Mouse (Mus musculus) liver, embryonic 12.5 days (tissue): ENCODE measurements around the gene Nfyc. TPM values are rescaled to one million over a fixed set of nuclear protein-coding genes. Genes with fewer than 3 reads are reported as not detected.

Experiments used
- ATAC-seq: fragments of 200-750 bp; cut with Nextera tagmentation; 2 replicates; pipeline ENCODE4 v1.8.0; 2017; ENCODE audit warnings: moderate number of reproducible peaks, mild to moderate bottlenecking, moderate library complexity
- H3K27ac ChIP-seq: fragments of 300-500 bp; sonication (generic); 2 replicates; pipeline ENCODE4 v1.5.1; 2016; ENCODE audit warnings: mild to moderate bottlenecking
- H3K27me3 ChIP-seq: fragments of 300-500 bp; sonication (generic); replicated peaks from 2 replicates; pipeline ENCODE4 v1.6.1; 2016; ENCODE audit warnings: mild to moderate bottlenecking, moderate library complexity
- H3K36me3 ChIP-seq: fragments of 300-500 bp; sonication (generic); 2 replicates; pipeline ENCODE4 v1.6.1; 2016; ENCODE audit warnings: mild to moderate bottlenecking, moderate library complexity
- H3K4me1 ChIP-seq: fragments of 300-500 bp; sonication (generic); 2 replicates; pipeline ENCODE4 v1.6.1; 2016
- H3K4me2 ChIP-seq: fragments of 300-500 bp; sonication (generic); 2 replicates; pipeline ENCODE4 v1.6.1; 2016; ENCODE audit warnings: mild to moderate bottlenecking, moderate library complexity
- H3K4me3 ChIP-seq: fragments of 300-500 bp; sonication (generic); 2 replicates; pipeline ENCODE4 v1.5.1; 2016; ENCODE audit warnings: mild to moderate bottlenecking, moderate library complexity
- H3K9ac ChIP-seq: fragments of 300-500 bp; sonication (generic); 2 replicates; pipeline ENCODE4 v1.6.1; 2016; ENCODE audit warnings: mild to moderate bottlenecking, moderate library complexity
- H3K9me3 ChIP-seq: fragments of 300-500 bp; sonication (generic); replicated peaks from 2 replicates; pipeline ENCODE4 v1.6.1; 2016; ENCODE audit warnings: mild to moderate bottlenecking, moderate library complexity
- WGBS: fragments of 180-500 bp; shearing (Covaris S2); methylation state at CpG from one replicate; pipeline ENCODE4 v1.1.7; 2016; ENCODE audit not compliant: insufficient replicate concordance; 5-methylcytosine and 5-hydroxymethylcytosine counted together
- polyA plus RNA-seq: library from polyadenylated mRNA; unstranded; fragments of >200 nt; fragmentation: Nextera tagmentation; extraction: Ambion mirVana; gene quantifications from 2 replicates; pipeline ENCODE4 v1.2.1, GENCODE M21; 2016

The Nfyc gene
- polyA plus RNA-seq, 1 experiment from 2014 or later: 64.2 TPM

DNA sequence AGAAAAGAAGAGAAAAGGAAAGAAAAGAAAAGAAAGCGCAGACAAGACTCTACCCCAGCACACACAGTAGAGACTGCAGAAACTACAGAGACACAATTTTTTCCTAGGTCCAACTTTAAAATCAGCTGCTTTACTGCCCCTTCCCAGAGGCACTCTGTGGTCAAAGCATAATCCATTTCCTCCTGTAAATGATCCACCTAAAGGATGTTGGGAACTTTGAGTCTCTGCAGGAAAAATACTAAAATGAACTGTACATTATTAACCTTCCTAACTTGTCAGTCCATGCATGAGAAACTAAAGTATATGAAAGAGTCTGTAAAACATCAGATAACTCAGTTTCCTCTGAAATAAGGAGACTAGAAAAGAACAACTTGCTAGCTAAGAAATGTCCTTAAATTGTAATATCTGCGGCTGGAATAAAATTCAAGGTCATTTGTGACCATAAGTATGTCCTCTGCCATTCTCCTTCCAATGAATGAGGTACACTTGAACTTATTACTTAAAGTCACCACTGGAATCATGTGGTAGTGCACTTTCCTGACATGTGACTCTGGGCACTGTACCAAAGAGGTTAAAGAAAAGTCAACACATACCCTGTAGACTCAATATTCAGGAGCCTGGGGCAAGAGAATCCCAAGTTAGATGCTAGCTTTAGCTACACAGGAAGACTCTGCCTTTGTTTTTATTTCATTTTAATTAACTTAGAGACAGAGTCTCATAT is 9.0 kb downstream of the Nfyc start:
- H3K4me2 ChIP-seq: peak overlapping the region; percentile 81; the same call in 1 of the 2 replicates
- H3K36me3 ChIP-seq: no peaks in the 10 kb centered on the region
- no peak for ATAC-seq
- no peaks in the 10 kb centered on the region for H3K27me3 ChIP-seq
- peaks cover 64% of the 10 kb centered on the region for H3K4me1 ChIP-seq
- H3K9me3 ChIP-seq: no peaks in the 10 kb centered on the region
- H3K9ac ChIP-seq: peak overlapping the region; percentile 31; the same call in 1 of the 2 replicates
- no peak overlapping the region for H3K4me3 ChIP-seq
- H3K27ac ChIP-seq: no peak overlapping the region
- 92% methylated on average over 2 of the region's 2 CpGs for WGBS

DNA sequence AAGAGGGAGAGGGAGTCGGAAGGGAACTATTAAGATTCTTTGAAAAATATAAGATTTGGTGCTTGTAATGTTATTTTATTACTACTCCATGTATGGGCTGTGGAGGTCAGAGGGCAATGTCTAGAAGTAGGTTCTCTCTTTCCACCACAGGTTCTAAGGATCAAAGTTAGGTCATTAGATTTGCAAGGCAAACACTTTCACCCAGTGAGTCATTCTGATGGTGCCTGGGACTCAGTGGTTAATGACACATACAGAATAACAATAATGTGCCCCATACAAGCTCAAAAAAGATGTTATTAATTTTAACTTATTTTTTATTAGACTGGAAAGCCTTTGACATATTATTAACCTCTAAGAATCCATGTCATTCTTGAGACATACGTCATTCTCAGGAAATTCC is 11.5 kb downstream of the Nfyc start:
- H3K4me3 ChIP-seq: no peak overlapping the region
- no peaks in the 10 kb centered on the region for H3K36me3 ChIP-seq
- no peak overlapping the region for H3K9ac ChIP-seq
- 89% methylated on average over 2 of the region's 2 CpGs for WGBS
- no peak for ATAC-seq
- H3K4me1 ChIP-seq: peaks cover 71% of the 10 kb centered on the region
- H3K4me2 ChIP-seq: no peak overlapping the region
- no peaks in the 10 kb centered on the region for H3K9me3 ChIP-seq
- H3K27ac ChIP-seq: no peak overlapping the region
- no peaks in the 10 kb centered on the region for H3K27me3 ChIP-seq

GRCm38 (mm10) chr4:120819296-120819695 is 12.1 kb downstream of the Nfyc start:
- 49% methylated on average over 1 of the region's 1 CpGs for WGBS
- no peak for ATAC-seq
- H3K4me1 ChIP-seq: peaks cover 75% of the 10 kb centered on the region

GRCm38 (mm10) chr4:120817951-120818350 is 13.4 kb downstream of the Nfyc start:
- Histone ChIP-seq H3K4me1 (peaks cover 68% of the 10 kb centered on the region), H3K9me3 (no peaks in the 10 kb centered on the region), H3K4me3 (no peak overlapping the region), H3K36me3 (no peaks in the 10 kb centered on the region), H3K4me2 (no peak overlapping the region), H3K9ac (no peak overlapping the region), H3K27me3 (no peaks in the 10 kb centered on the region), H3K27ac (no peak overlapping the region)
- ATAC-seq: no peak
- WGBS: 79% methylated on average over 2 of the region's 2 CpGs

More at GRCm38 (mm10) chr4:120819296-120819695, 12.1 kb downstream of the Nfyc start:
- Histone ChIP-seq H3K9ac (no peak overlapping the region), H3K27me3 (no peaks in the 10 kb centered on the region), H3K4me3 (no peak overlapping the region), H3K27ac (no peak overlapping the region), H3K36me3 (no peaks in the 10 kb centered on the region), H3K9me3 (no peaks in the 10 kb centered on the region), H3K4me2 (no peak overlapping the region)

GRCm38 (mm10) chr4:120817002-120817774 is 14.2 kb downstream of the Nfyc start:
- Histone ChIP-seq H3K36me3 (no peaks in the 10 kb centered on the region), H3K27ac (peak overlapping the region; percentile 66), H3K4me1 (peaks cover 68% of the 10 kb centered on the region), H3K4me3 (no peak overlapping the region; the same call in 1 of the 2 replicates), H3K27me3 (no peaks in the 10 kb centered on the region), H3K9me3 (no peaks in the 10 kb centered on the region), H3K9ac (0 out of 2 replicates have a peak overlapping the region, but pooled peaks have one; percentile 10), H3K4me2 (peak overlapping the region; percentile 74)
- 49% methylated on average over 3 of the region's 3 CpGs for WGBS
- ATAC-seq: no peak

DNA sequence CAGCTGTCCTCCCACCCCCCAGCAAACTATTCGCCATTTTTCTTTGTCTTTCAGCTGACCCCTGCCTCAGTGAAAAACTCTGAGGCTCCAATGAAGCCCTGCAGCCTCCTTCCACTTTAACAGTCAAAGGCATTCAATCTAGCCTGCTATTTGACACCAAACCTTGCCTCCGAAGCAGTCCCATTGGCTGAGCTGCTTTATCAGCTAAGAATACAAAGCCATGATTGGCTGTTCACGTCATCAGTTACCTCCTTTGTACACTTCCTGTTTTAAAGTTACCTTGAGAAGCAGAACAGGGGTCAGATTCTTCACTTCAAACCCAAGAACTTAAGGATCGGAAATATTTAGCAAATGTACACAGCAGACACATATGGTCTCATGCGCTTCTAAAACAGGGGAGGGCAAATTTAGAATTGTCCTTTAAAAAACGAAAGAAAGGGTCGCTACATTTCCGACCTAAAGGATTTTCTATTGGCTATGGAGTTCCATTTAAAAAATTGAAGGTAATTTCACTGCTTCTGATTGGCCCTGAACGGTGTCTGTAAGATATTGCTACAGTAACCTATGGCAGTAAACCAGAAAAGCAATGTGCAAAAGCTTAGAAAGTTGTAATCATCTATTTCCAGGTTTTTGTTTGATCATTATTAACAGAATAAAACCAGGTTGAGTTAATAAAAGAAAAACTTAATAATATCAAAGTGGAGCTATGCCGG is 15.6 kb downstream of the Nfyc start:
- Histone ChIP-seq H3K9ac (peak overlapping the region; percentile 65), H3K27me3 (no peaks in the 10 kb centered on the region), H3K4me1 (peaks cover 60% of the 10 kb centered on the region), H3K4me3 (peak overlapping the region; percentile 62), H3K36me3 (no peaks in the 10 kb centered on the region), H3K4me2 (peak overlapping the region; percentile 74), H3K9me3 (no peaks in the 10 kb centered on the region), H3K27ac (peak overlapping the region; percentile 57; the same call in 1 of the 2 replicates)
- WGBS: 9% methylated on average over 10 of the region's 10 CpGs
- peak; percentile 96 for ATAC-seq

DNA sequence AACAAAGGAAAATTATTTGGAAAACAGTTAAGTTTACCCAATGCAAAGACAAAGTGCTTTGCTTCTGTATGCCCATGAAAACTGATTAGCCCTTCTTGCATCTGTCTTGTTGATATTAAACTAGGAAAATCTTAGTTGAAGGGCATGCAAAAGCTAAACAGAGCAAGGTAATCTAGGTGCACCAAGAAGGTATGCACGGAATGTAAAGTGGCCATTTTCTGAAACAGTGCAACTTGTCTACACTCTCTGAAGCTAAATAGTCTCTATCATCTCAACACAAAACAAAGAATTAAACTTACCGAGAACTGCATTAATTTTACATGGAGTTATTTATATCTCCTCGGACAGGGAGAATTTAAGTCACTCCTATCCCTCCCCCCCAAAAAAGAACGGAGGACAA is 16.2 kb downstream of the Nfyc start:
- H3K36me3 ChIP-seq: no peaks in the 10 kb centered on the region
- peak overlapping the region; percentile 62 for H3K4me3 ChIP-seq
- H3K4me1 ChIP-seq: peaks cover 60% of the 10 kb centered on the region
- no peaks in the 10 kb centered on the region for H3K9me3 ChIP-seq
- 27% methylated on average over 4 of the region's 4 CpGs for WGBS
- 0 out of 2 replicates have a peak, but pooled peaks have one; percentile 3 for ATAC-seq
- no peaks in the 10 kb centered on the region for H3K27me3 ChIP-seq
- H3K27ac ChIP-seq: peak overlapping the region; percentile 57; the same call in 1 of the 2 replicates
- H3K4me2 ChIP-seq: peak overlapping the region; percentile 74
- H3K9ac ChIP-seq: peak overlapping the region; percentile 65

- H3K4me3 ChIP-seq: peak overlapping the region; percentile 62
- H3K4me1 ChIP-seq: peaks cover 56% of the 10 kb centered on the region
- H3K4me2 ChIP-seq: peak overlapping the region; percentile 74
- WGBS: 48% methylated on average over 4 of the region's 4 CpGs
- peak overlapping the region; percentile 34 for H3K27ac ChIP-seq
- H3K27me3 ChIP-seq: no peaks in the 10 kb centered on the region
- H3K9ac ChIP-seq: peak overlapping the region; percentile 46; the same call in 1 of the 2 replicates
- ATAC-seq: no peak
- no peaks in the 10 kb centered on the region for H3K36me3 ChIP-seq
- H3K9me3 ChIP-seq: no peaks in the 10 kb centered on the region
Observed at GRCm38 (mm10) chr4:120814171-120814570, 17.2 kb downstream of the Nfyc start.

- H3K36me3 ChIP-seq: no peaks in the 10 kb centered on the region
- H3K27ac ChIP-seq: no peak overlapping the region
- H3K27me3 ChIP-seq: no peaks in the 10 kb centered on the region
- H3K9me3 ChIP-seq: no peaks in the 10 kb centered on the region
- ATAC-seq: no peak
- H3K4me1 ChIP-seq: peaks cover 54% of the 10 kb centered on the region
- WGBS: 74% methylated on average over 1 of the region's 1 CpGs
- H3K4me3 ChIP-seq: peak overlapping the region; percentile 62
- H3K9ac ChIP-seq: no peak overlapping the region
- peak overlapping the region; percentile 74 for H3K4me2 ChIP-seq
Observed at GRCm38 (mm10) chr4:120813762-120814161, 17.6 kb downstream of the Nfyc start.

DNA sequence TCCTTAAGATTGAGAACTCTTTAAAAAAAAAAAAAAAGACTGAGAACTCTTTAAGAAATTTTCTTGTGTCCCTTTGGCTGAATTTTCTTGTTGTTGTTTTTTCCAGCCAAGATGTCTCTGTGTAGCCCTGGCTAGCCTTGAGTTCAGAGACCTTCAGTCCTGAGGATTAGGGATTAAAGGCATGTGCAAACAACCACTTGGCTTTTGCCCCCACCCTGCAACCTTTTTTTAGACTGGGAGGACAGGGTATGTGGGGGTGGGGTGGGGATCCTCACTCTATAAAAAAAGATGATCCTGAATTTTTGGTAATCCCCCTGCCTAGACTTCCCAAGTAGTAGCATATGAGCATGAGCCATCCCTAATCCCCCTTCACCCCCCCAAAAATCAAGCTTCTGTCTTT is 25.6 kb downstream of the Nfyc start:
- Histone ChIP-seq H3K27ac (no peak overlapping the region; the same call in 1 of the 2 replicates), H3K36me3 (0 out of 2 replicates have a peak, but pooled peaks cover 4% of the 10 kb centered on the region), H3K4me2 (0 out of 2 replicates have a peak overlapping the region, but pooled peaks have one; percentile 0)

DNA sequence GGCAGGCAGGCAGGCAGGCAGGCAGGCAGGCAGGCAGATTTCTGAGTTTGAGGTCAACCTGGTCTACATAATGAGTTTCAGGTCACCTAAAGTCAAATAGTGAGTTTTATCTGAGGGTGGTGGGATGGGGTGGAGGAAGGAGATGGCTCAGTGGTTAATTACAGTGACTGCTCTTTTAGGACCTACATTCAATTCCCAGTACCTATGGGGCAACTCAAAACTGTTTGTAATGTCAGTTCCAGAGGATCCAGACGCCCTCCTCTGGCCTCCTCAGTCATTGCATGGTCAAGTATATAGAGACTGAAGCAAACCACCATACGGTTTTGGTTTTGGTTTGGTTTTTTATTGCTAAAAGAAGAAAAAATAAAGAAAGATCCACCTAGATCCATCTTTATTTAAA is 29.9 kb downstream of the Nfyc start:
- Histone ChIP-seq H3K9ac (no peak overlapping the region), H3K4me2 (no peak overlapping the region), H3K9me3 (no peaks in the 10 kb centered on the region), H3K27ac (no peak overlapping the region), H3K4me3 (no peak overlapping the region), H3K36me3 (peaks cover 9% of the 10 kb centered on the region; the same call in 1 of the 2 replicates), H3K27me3 (no peaks in the 10 kb centered on the region), H3K4me1 (peaks cover 26% of the 10 kb centered on the region)
- 30% methylated on average over 2 of the region's 2 CpGs for WGBS
- ATAC-seq: no peak

More for the DNA sequence above, 25.6 kb downstream of the Nfyc start:
- no peak for ATAC-seq
- Histone ChIP-seq H3K9ac (no peak overlapping the region), H3K4me3 (no peak overlapping the region), H3K4me1 (peaks cover 28% of the 10 kb centered on the region), H3K9me3 (no peaks in the 10 kb centered on the region), H3K27me3 (no peaks in the 10 kb centered on the region)
